Mouse (Mus musculus) cerebellum, adult 11 months (tissue): ENCODE data around the gene Mrpl52.

ENCODE experiments used
- DNase-seq: peaks from one replicate; pipeline ENCODE4 v3.0.0; 2022

Mrpl52 gene

GRCm38 (mm10) chr14:54432837-54433830, 6.4 kb downstream of the Mrpl52 start:
- no peak for DNase-seq

DNA sequence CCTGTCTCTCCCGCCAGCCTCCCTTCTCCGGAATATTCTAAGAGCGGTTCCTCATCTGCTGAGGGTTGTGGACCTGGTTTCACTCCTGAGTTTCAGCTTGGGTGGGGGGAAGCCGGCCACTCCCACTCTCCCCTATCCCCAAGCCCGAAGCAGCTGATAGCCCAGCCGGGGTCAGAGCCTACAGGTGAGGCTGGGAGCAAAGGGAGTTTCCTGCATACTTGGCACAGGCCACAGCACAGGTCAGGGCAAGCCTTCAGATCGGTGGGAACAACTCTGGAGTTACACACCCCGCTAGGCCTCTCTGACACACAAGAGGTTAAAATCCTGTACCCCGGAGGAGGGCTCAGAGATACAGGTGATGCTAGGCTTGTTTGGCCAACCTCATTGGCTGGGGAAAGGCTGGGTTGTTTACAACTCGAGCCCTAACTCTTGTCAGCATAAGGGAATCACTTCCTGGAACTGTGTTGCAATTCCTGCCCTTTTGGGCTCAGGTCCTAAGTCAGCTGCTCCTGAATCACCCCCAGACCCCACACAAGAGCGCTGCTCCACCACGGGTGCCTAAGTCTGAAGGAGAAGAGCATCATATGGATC, 7.3 kb downstream of the Mrpl52 start:
- no peak for DNase-seq

GRCm38 (mm10) chr14:54435194-54435918, 8.6 kb downstream of the Mrpl52 start:
- no peak for DNase-seq

DNA sequence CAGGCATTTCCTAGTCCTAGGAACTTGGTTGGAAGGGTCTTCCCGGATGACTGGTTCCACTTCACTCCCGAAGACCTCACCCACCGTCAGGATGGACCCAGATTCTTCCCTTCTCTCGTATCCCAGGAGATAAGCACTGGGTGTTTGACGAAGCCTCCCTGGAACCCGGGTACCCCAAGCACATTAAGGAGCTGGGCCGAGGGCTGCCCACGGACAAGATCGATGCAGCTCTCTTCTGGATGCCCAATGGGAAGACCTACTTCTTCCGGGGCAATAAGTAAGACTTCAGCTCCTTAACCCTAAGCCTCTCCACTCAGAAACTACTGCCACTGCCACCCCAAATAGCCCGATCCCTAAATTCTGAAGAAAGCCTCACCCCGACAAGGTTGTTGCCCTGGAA, 12.4 kb downstream of the Mrpl52 start:
- DNase-seq: no peak

DNA sequence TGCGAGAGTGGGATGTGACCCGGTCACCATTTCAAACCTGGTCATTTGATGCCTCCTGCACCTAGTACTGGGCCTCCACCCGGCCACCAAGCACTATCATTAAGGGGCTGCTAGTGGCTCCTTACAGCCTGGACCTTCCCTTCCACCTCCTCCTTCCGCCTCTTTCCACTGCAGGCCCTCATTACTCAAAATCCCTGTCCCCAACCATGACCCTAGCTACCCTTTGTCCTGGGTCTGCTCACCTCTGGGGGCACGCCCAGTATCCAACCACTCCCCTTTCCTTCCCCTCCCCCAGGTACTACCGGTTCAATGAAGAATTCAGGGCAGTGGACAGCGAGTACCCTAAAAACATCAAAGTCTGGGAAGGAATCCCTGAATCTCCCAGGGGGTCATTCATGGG, 12.9 kb downstream of the Mrpl52 start:
- no peak for DNase-seq

GRCm38 (mm10) chr14:54440538-54440937, 13.8 kb downstream of the Mrpl52 start:
- DNase-seq: no peak

DNA sequence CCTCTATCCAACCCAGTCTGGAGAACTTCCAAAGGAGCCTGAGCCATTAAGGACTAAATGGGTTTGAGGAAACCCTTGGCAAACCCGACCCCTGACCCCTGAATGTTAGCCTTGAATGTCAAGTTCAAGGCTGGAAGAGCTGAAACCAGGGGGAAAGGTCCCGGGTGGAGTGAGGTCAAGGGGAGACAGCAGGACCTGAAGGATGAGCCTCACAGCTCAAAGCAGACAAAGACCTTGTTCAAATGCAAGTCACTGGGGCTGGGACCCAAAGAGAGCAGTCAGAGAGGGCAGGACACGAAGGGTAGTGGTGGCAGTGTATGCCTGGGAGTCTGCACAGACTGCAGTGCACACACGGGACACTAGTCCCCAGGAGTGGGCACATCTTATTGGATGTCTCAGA, 14.7 kb downstream of the Mrpl52 start:
- DNase-seq: no peak

GRCm38 (mm10) chr14:54442548-54442947, 15.8 kb downstream of the Mrpl52 start:
- no peak for DNase-seq

DNA sequence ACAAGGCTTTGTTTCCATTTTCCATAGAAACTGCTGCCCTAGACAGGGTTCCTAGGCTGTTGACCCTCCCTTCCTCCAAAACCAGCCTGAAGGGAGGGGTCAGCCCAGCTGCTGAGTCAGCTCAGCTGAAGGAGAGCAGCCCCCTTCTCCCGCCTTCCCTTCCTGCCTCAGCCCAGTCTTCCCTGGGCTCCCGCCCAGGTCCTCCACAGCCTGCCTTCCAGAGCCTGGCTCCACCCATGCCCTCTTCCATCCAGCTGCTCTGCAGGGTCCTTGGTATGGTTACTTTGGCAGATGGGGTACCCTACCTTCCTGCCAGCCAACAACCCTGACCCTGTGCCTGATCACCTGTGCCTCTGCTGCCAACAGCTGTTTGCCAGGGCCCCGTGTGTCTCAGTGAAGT, 16.5 kb downstream of the Mrpl52 start:
- DNase-seq: no peak

GRCm38 (mm10) chr14:54443712-54444618, 17.3 kb downstream of the Mrpl52 start:
- DNase-seq: no peak

- DNase-seq: no peak
Observed at GRCm38 (mm10) chr14:54445476-54445875, 18.8 kb downstream of the Mrpl52 start.

DNA sequence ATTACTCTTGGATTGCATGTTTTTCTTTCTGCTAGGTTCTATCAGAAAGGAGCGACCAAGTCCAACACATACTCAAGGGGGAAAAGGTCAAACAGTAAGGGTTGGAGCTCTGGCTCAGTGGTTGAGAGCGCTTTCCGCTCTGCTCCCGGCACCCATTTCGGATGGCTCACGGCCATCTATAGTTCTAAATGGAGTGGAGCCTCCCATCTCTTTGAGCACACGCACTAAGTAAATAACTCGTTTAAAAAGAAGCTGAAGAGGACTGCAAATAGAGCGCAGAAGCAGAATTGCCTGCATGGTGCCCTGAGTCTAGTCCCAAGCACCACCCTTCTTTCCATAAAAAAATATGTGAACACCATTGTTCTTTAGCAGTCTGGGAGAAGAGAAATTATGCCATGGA, 26.9 kb downstream of the Mrpl52 start:
- DNase-seq: no peak

DNA sequence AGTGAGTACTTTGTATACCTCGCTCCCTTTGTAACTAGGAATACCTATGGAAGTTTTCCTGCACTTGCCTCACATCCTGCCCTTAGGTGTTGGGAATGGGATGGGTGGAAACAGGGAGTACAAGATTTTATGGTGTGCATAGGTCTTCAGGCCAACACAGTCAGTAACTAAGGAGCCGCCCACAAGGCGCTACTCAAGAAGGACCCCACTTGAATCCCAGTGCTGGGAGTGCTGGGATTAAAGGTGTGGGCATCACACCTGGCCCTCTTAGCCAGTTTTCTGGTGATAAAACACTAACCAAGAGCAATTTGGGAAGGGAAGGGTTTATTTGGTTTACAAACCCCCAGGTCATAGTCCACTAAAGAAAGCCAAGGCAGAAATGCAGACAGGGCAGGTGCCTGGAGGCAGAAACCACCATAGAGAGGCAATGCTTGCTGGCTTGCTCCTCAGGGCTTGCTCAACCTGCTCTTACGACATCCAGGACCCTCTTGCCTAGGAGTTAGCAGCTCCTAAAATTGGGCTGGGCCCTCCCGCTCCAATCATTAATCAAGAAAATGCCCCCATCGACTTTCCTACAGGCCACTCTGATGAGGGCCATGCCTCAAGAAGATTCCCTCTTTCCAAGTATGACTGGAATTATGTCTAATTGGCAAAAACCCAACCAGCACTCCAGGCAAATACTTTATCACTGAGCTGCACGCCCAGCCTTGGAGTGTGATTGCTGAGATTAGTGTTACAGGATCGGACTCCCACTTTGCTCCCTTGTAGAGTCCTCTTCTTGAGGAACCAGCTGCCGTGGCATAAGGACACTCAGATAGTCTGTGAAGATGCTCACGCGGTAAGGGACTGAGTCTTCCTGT, 28.2 kb downstream of the Mrpl52 start:
- DNase-seq: no peak

- DNase-seq: no peak
Observed at GRCm38 (mm10) chr14:54457907-54458569, 31.3 kb downstream of the Mrpl52 start.

- DNase-seq: no peak
Observed at GRCm38 (mm10) chr14:54462146-54462545, 35.4 kb downstream of the Mrpl52 start.

DNA sequence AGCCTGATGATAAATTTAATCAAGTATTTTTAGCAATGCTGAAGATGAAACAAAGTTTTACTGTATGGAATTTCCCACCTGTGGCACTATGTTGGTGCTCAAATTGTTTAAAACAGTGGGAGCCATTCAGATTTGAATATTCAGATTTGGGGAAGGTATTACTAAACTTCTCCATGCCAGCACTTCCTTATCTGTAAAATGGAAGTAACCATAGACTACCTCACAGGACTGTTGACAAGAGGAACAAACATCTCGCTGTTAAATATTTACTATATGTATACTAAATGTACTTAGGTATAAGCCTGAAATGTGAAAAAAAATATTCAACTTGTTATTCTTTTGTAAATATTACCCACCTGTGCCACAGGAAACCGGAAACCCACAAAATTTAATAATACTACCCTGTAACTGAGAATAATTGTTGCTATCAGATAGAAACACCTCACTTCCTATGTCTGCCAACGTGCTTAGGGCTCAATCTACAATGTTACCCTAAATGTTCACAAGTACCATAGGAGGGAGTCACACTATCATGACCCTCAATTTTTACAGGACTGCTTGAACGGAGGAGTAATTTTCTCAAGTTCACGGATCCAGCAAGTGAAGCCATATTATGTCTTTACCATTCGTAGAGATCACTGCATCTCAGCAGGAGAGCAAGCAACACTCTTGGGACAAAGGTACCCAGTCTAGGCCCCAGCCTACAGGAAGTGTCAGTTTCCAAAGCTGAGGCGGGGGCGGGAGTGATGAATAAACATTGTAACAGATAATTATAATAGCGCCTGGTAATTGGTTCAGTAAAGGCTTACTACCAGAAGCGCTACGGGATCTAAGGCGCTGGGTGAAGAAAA, 36.6 kb downstream of the Mrpl52 start:
- DNase-seq: no peak

- DNase-seq: peak; percentile 84
Observed at GRCm38 (mm10) chr14:54463959-54464292, 37.2 kb downstream of the Mrpl52 start, which contains the start of gene Lrp10. Gene Lrp10, plus strand, starts transcription at chr14:54464137.

GRCm38 (mm10) chr14:54464293-54465005, 37.7 kb downstream of the Mrpl52 start:
- DNase-seq: peak; percentile 61

DNA sequence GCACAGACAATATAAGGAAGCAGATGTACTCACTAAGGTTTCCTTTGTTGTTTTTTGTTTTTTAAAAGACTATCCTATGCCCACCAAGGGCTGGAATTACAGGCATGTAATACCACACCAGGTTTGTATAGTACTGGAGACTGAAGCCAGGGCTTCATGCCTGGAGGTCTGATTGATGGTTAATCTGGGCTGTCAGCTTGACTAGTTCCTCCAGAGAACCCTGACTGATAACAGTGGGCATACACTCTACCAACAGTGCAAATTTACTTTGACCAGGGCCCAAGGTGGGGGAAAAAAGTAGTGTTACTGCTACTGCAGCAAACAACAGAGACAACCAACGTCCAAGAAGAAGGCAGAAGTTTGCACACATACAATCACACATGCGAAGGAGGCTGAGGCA, 44.8 kb downstream of the Mrpl52 start:
- no peak for DNase-seq
